Mouse (Mus musculus) gastrocnemius, postnatal 4 days (tissue): ENCODE measurements at regions not wholly inside any gene's neighbourhood (a gene's known extent, or its start where the extent isn't known, plus 50 kb on each side); places are given as distances from the start of the nearest gene placed in this dataset. TPM values are rescaled to one million over a fixed set of nuclear protein-coding genes. Genes with fewer than 3 reads are reported as not detected.

Experiments used
- DNase-seq, 2 experiments: peaks; one replicate each; pipeline ENCODE4 v3.0.0; 2021 to 2022; ENCODE audit warnings: low spot score in 2 of 2, mixed read lengths in 2 of 2
- microRNA-seq: library from miRNA; unstranded; fragments of <30 nt; microRNA quantifications from one replicate; pipeline ENCODE4 v1.2.0, GENCODE M21; 2021

GRCm38 (mm10) chr3:115467850-115468249, 247.0 kb downstream of the S1pr1 start:
- DNase-seq: no peak

- DNase-seq: no peak
Measured at GRCm38 (mm10) chr3:115462623-115463022, 252.2 kb downstream of the S1pr1 start.

Small RNA genes in the stretch of these regions (microRNA-seq; reads per million reads assigned to microRNA genes)
- not detected for gene Gm25347
